Mouse (Mus musculus) thymus, postnatal 10 days (tissue): Measurements from ENCODE around the gene Tas2r143.

Experiments
- DNase-seq, 2 experiments: peaks; one replicate each; pipeline ENCODE4 v3.0.0; 2021; ENCODE audit warnings: low spot score in 2 of 2

Gene Tas2r143

GRCm38 (mm10) chr6:42365215-42365614 lies 34.8 kb upstream of the Tas2r143 start:
- DNase-seq = no peak

- no peak for DNase-seq
These were observed 30.2 kb upstream of the Tas2r143 start for GRCm38 (mm10) chr6:42369870-42370269.

GRCm38 (mm10) chr6:42370630-42371363 lies 29.2 kb upstream of the Tas2r143 start:
- no peak for DNase-seq

GRCm38 (mm10) chr6:42372001-42372400 lies 28.0 kb upstream of the Tas2r143 start:
- no peak for DNase-seq

GRCm38 (mm10) chr6:42372421-42372815 lies 27.6 kb upstream of the Tas2r143 start:
- no peak for DNase-seq

- DNase-seq = peak; percentile 46 to 74
These were observed 27.1 kb upstream of the Tas2r143 start, which contains the start of gene Epha1 for GRCm38 (mm10) chr6:42372816-42373547. Epha1 (minus strand) TSS chr6:42373268.

- no peak for DNase-seq
These were observed 26.2 kb upstream of the Tas2r143 start for GRCm38 (mm10) chr6:42373669-42374430.

- no peak for DNase-seq
These were observed 25.3 kb upstream of the Tas2r143 start for GRCm38 (mm10) chr6:42374701-42375100.

- DNase-seq = no peak
These were observed 24.9 kb upstream of the Tas2r143 start for GRCm38 (mm10) chr6:42375131-42375530.

- DNase-seq = no peak
These were observed 24.0 kb upstream of the Tas2r143 start for GRCm38 (mm10) chr6:42376016-42376415.

GRCm38 (mm10) chr6:42376504-42377019 lies 23.5 kb upstream of the Tas2r143 start:
- no peak for DNase-seq

GRCm38 (mm10) chr6:42377280-42377679 lies 22.8 kb upstream of the Tas2r143 start:
- DNase-seq = no peak

GRCm38 (mm10) chr6:42379551-42379950 lies 20.5 kb upstream of the Tas2r143 start:
- DNase-seq = no peak

GRCm38 (mm10) chr6:42380416-42381144 lies 19.5 kb upstream of the Tas2r143 start:
- peak; percentile 36 to 58 for DNase-seq

GRCm38 (mm10) chr6:42381221-42381620 lies 18.8 kb upstream of the Tas2r143 start:
- no peak for DNase-seq

- no peak for DNase-seq
These were observed 18.1 kb upstream of the Tas2r143 start for GRCm38 (mm10) chr6:42381916-42382381.

GRCm38 (mm10) chr6:42383360-42383759 lies 16.7 kb upstream of the Tas2r143 start:
- DNase-seq = no peak

- peak; percentile 34 to 47 for DNase-seq
These were observed 14.4 kb upstream of the Tas2r143 start for GRCm38 (mm10) chr6:42385635-42386034.

- DNase-seq = no peak
These were observed 8.2 kb upstream of the Tas2r143 start for GRCm38 (mm10) chr6:42391796-42392330.

GRCm38 (mm10) chr6:42395960-42396809 lies 3.9 kb upstream of the Tas2r143 start:
- no peak for DNase-seq
